Mouse (Mus musculus) olfactory bulb, adult 2 months (tissue): ENCODE data around the gene Hcrt. TPM values are rescaled to one million over a fixed set of nuclear protein-coding genes. Genes with fewer than 3 reads are reported as not detected.

Source experiments
- H3K27ac ChIP-seq: fragments of 200-500 bp; 2 replicates; pipeline ENCODE4 v1.5.1; 2012; ENCODE audit warnings: low read depth, low read length; ENCODE audit not compliant: insufficient read depth
- H3K4me1 ChIP-seq: fragments of 200-500 bp; 2 replicates; pipeline ENCODE4 v1.6.1; 2012; ENCODE audit warnings: low read length; ENCODE audit not compliant: control insufficient read depth, insufficient read depth
- H3K4me3 ChIP-seq: fragments of 200-500 bp; 2 replicates; pipeline ENCODE4 v1.5.1; 2012; ENCODE audit warnings: mild to moderate bottlenecking, low read depth, low read length, moderate library complexity; ENCODE audit not compliant: insufficient read depth
- CTCF ChIP-seq: fragments of 200-500 bp; IDR thresholded peaks from 2 replicates; pipeline ENCODE4 v1.5.1; 2012; ENCODE audit warnings: low read depth, mild to moderate bottlenecking, low read length, moderate library complexity; ENCODE audit not compliant: insufficient read depth
- POLR2A ChIP-seq: fragments of 200-500 bp; IDR thresholded peaks from 2 replicates; pipeline ENCODE4 v1.6.1; 2012; ENCODE audit warnings: mild to moderate bottlenecking, low read depth, low read length, moderate library complexity; ENCODE audit not compliant: insufficient read depth
- WGBS: fragments of 180-500 bp; shearing (Covaris S2); methylation state at CpG from one replicate; pipeline ENCODE4 v1.1.7; 2018; 5-methylcytosine and 5-hydroxymethylcytosine counted together
- polyA plus RNA-seq: library from polyadenylated mRNA; stranded (reverse); fragments of >200 nt; gene quantifications from 2 replicates; pipeline ENCODE4 v1.2.4, GENCODE M21; 2012; ENCODE audit warnings: low replicate concordance; ENCODE audit not compliant: missing spikeins, insufficient read depth, insufficient read length

Gene Hcrt
- polyA plus RNA-seq, 1 experiment: not detected

DNA sequence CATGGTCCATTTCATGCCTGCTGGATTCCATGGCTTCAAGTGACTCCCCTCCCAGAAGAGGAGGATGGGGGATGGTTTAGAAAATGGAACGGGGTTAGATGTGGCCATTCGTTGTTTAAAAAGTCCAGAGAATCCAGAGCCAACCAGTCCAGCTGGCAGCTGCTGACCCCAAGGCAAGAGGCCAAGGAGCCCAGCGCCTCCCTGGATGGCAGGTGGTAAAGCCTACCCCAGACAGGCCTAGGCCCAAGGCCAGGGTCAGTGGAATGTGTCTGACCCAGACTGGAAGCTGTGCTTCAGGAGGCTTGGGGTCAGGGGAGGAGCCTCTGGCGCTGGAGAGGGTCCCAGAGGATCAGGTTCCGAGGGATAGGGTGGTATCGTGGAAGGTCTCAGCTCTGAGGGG is 21.4 kb downstream of the Hcrt start:
- 52% methylated on average over 6 of the region's 6 CpGs for WGBS
- TF ChIP-seq CTCF (no peak), POLR2A (no peak)
- Histone ChIP-seq H3K27ac (no peak overlapping the region), H3K4me1 (peaks cover 12% of the 10 kb centered on the region), H3K4me3 (no peak overlapping the region)

DNA sequence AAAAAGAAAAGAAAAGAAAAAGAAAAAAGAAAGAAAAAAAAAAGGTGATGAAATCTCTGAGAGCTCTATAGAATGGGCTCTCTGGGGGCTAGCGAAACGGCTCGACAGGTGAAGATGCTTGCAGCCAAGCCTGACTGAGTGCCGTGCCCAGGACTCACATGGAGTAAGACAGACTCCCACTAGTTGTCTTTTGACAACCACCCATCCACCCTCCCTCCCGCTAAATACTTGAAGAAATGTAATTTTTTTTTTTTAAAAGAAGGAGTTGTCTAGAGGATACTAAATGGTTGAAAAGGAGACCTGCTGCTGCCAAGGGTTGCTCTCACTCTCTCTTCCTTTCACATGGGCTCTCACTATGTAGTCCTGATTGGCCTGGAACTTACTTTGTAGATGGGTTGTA is 24.0 kb downstream of the Hcrt start:
- WGBS: 6% methylated on average over 5 of the region's 5 CpGs
- H3K4me1 ChIP-seq: peaks cover 11% of the 10 kb centered on the region
- no peak overlapping the region for H3K4me3 ChIP-seq
- no peak overlapping the region for H3K27ac ChIP-seq
- TF ChIP-seq POLR2A: no peak
- TF ChIP-seq CTCF: no peak

GRCm38 (mm10) chr11:100738066-100738604 is 24.6 kb downstream of the Hcrt start, which contains the start of gene Rab5c:
Gene Rab5c (minus strand): TSS chr11:100738215.
- H3K4me3 ChIP-seq: peak within 1 kb of the TSS; percentile 75
- WGBS: 1% methylated on average over 39 of the region's 39 CpGs

GRCm38 (mm10) chr11:100737105-100737733 is 25.5 kb downstream of the Hcrt start:
- no peak overlapping the region for H3K27ac ChIP-seq
- TF ChIP-seq CTCF: no peak
- no peak for TF ChIP-seq POLR2A
- WGBS: under 1% methylated on average over 13 of the region's 13 CpGs
- H3K4me3 ChIP-seq: peak overlapping the region; percentile 75
- H3K4me1 ChIP-seq: peaks cover 11% of the 10 kb centered on the region

More at GRCm38 (mm10) chr11:100738066-100738604, 24.6 kb downstream of the Hcrt start, which contains the start of gene Rab5c:
- Histone ChIP-seq H3K4me1 (peaks cover 11% of the 10 kb centered on the region), H3K27ac (no peak within 1 kb of the TSS)
- TF ChIP-seq CTCF (no peak), POLR2A (peak; percentile 64)

GRCm38 (mm10) chr11:100736746-100737080 is 26.0 kb downstream of the Hcrt start:
- Histone ChIP-seq H3K4me3 (no peak overlapping the region), H3K4me1 (peaks cover 11% of the 10 kb centered on the region), H3K27ac (no peak overlapping the region)
- 78% methylated on average over 4 of the region's 4 CpGs for WGBS
- TF ChIP-seq CTCF (no peak), POLR2A (no peak)

- Histone ChIP-seq H3K27ac (no peak overlapping the region), H3K4me3 (no peak overlapping the region), H3K4me1 (peaks cover 11% of the 10 kb centered on the region)
- WGBS: 66% methylated on average over 14 of the region's 14 CpGs
- no peak for TF ChIP-seq CTCF
- TF ChIP-seq POLR2A: no peak
These were observed 26.6 kb downstream of the Hcrt start for GRCm38 (mm10) chr11:100735954-100736745.

GRCm38 (mm10) chr11:100735134-100735865 is 27.4 kb downstream of the Hcrt start:
- Histone ChIP-seq H3K4me1 (peaks cover 15% of the 10 kb centered on the region), H3K4me3 (no peak overlapping the region), H3K27ac (no peak overlapping the region)
- WGBS: 85% methylated on average over 9 of the region's 9 CpGs
- TF ChIP-seq CTCF (no peak), POLR2A (no peak)

DNA sequence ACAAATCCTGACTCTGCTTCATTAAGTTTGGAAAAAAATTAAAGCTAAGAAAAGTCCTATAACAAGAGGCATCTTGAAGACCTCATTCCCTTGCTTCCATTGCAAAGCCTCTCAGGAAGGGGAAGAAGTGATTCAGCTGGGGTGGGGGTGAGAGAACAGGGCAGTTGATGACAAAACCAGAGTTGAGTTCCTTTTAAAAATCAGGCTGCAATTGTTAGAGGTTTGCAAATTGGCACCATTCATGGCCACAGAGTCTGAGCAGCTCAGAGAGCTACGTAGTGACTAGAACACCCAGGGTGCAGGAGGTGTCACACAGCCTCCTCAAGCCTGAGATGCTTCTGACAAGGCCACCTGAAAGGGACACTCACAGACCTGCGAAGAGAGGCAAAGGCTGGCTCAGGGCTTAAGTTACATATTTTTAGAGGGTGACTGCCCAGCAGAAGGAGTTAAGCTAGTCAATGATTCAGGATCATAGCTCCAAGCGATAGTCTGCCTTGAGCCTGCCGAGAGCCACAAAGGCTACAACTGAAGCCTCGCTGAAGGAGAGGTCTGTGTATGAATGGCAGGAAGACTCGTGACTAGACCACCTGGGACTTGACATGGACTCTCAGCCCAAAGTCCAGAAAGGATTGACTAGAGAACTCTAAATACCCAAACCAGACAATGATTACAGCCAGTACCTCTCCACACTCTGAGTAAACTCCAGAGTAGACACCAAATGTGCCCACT is 32.1 kb downstream of the Hcrt start:
- H3K27ac ChIP-seq: no peak overlapping the region
- peaks cover 4% of the 10 kb centered on the region; the same call in 1 of the 2 replicates for H3K4me1 ChIP-seq
- no peak overlapping the region for H3K4me3 ChIP-seq
- WGBS: 69% methylated on average over 6 of the region's 6 CpGs
- TF ChIP-seq POLR2A (no peak), CTCF (no peak)
